Mouse (Mus musculus) G1E (cell line): ENCODE measurements around the gene Gm21961. TPM values are rescaled to one million over a fixed set of nuclear protein-coding genes. Genes with fewer than 3 reads are reported as not detected.

Experiments used
- ATAC-seq: 2 replicates; pipeline ENCODE4 v1.8.0; 2016; ENCODE audit warnings: mild to moderate bottlenecking; ENCODE audit not compliant: insufficient number of reproducible peaks, poor library complexity, low FRiP score, severe bottlenecking; ENCODE audit errors: extremely low read depth
- DNase-seq: peaks from one replicate; pipeline ENCODE4 v3.0.0; 2012; ENCODE audit warnings: low spot score
- H3K27me3 ChIP-seq: 2 replicates; pipeline ENCODE4 v1.6.1; 2012; ENCODE audit warnings: mild to moderate bottlenecking, low read length, inconsistent platforms; ENCODE audit not compliant: insufficient read depth
- H3K36me3 ChIP-seq: replicated peaks from 2 replicates; pipeline ENCODE3; 2012; ENCODE audit warnings: mild to moderate bottlenecking, inconsistent platforms
- H3K4me1 ChIP-seq: 2 replicates; pipeline ENCODE4 v1.6.1; 2012; ENCODE audit warnings: low read depth, low read length, inconsistent platforms, mixed read lengths; ENCODE audit not compliant: insufficient read depth
- H3K4me3 ChIP-seq: 2 replicates; pipeline ENCODE4 v1.5.1; 2012; ENCODE audit warnings: low read depth, mild to moderate bottlenecking, inconsistent platforms, low read length, moderate library complexity, mixed read lengths
- H3K9me3 ChIP-seq: replicated peaks from 2 replicates; pipeline ENCODE4 v1.6.1; 2012; ENCODE audit warnings: inconsistent platforms
- CTCF ChIP-seq: IDR thresholded peaks from 2 replicates; pipeline ENCODE4 v1.5.1; 2012; ENCODE audit warnings: low read depth, low read length, inconsistent platforms, mixed read lengths
- GATA1 ChIP-seq: IDR thresholded peaks from 2 replicates; pipeline ENCODE4 v1.6.1; 2012; ENCODE audit warnings: borderline replicate concordance, low read length, inconsistent platforms, mixed read lengths
- GATA2 ChIP-seq: IDR thresholded peaks from 2 replicates; pipeline ENCODE4 v1.6.1; 2012; ENCODE audit warnings: low read depth, low read length, inconsistent platforms, borderline replicate concordance
- POLR2AphosphoS5 ChIP-seq: IDR thresholded peaks from 2 replicates; pipeline ENCODE4 v1.6.1; 2012; ENCODE audit warnings: low read depth, low read length, inconsistent platforms; ENCODE audit not compliant: insufficient replicate concordance
- TAL1 ChIP-seq: conservative IDR thresholded peaks from 2 replicates; pipeline ENCODE4 v1.6.1; 2012; ENCODE audit warnings: low read depth, low read length, inconsistent platforms, mixed read lengths
- polyA plus RNA-seq: library from polyadenylated mRNA; stranded (reverse); fragments of >175 nt; gene quantifications from 2 replicates; pipeline ENCODE4 v1.2.3, GENCODE M21; 2012
- total RNA-seq, 2 experiments: library from RNA; stranded (forward) in 1 of 2; stranded (reverse) in 1 of 2; fragments of 200-1000 nt in 1 of 2; fragments of >200 nt in 1 of 2; fragmentation: Nextera tagmentation in 1 of 2; gene quantifications; 2 replicates each; pipeline ENCODE4 v1.2.3; 2014 to 2017

Gene Gm21961
- total and polyA plus RNA-seq, 3 experiments: not detected

GRCm38 (mm10) chr15:64976044-64976805 lies 38.5 kb downstream of the Gm21961 start:
- Histone ChIP-seq H3K4me1 (no peaks in the 10 kb centered on the region), H3K27me3 (no peaks in the 10 kb centered on the region), H3K9me3 (no peaks in the 10 kb centered on the region), H3K4me3 (no peak overlapping the region), H3K36me3 (no peaks in the 10 kb centered on the region)
- TF ChIP-seq POLR2AphosphoS5 (no peak), GATA2 (no peak), TAL1 (no peak), GATA1 (no peak), CTCF (no peak)
- no peak for DNase-seq
- no peak for ATAC-seq

Other genes with a start within 250 kb of the Gm21961 start
- not detected in 2 replicates for gene Gm21798, start 197.2 kb downstream of the Gm21961 start, total RNA-seq (2014; fragmentation: Nextera tagmentation)
- gene Gm21798, start 197.2 kb downstream of the Gm21961 start, total RNA-seq (2017): not detected in 2 replicates
- gene Gm21798, start 197.2 kb downstream of the Gm21961 start, polyA plus RNA-seq: not detected in 2 replicates